Mouse (Mus musculus): ENCODE measurements around the gene Gipc2. TPM values are rescaled to one million over a fixed set of nuclear protein-coding genes. Genes with fewer than 3 reads are reported as not detected.
"Not testable (repeated sequence)": the region's sequence is repeated elsewhere in the genome, so short reads cannot be mapped to it uniquely, and the experiment has no call there.

Gene Gipc2
- polyA plus RNA-seq, 1 experiment from 2014 or later: 4.2 TPM

- 67% methylated on average over 3 of the region's 3 CpGs for WGBS
- no peak for ATAC-seq (replicated peaks; ENCODE audit: insufficient number of reproducible peaks, low FRiP score, low TSS enrichment, low read depth)
- no peaks in the 10 kb centered on the region for H3K4me1 ChIP-seq (ENCODE audit: control insufficient read depth, insufficient read depth, low read length)
These were observed 16.2 kb downstream of the Gipc2 start for GRCm38 (mm10) chr3:152149863-152150262.

GRCm38 (mm10) chr3:152149449-152149848 is 16.6 kb downstream of the Gipc2 start:
- H3K4me2 ChIP-seq (ENCODE audit: low read depth, low read length): no peak overlapping the region
- H3K27me3 ChIP-seq (ENCODE audit: control insufficient read depth, insufficient read depth, low read length): no peaks in the 10 kb centered on the region
- H3K9ac ChIP-seq (replicated peaks; ENCODE audit: low read length): no peak overlapping the region
- no peak overlapping the region for H3K4me3 ChIP-seq (ENCODE audit: low read depth, low read length)
- H3K9me3 ChIP-seq (replicated peaks; ENCODE audit: control insufficient read depth, low read length): no peaks in the 10 kb centered on the region
- no peak for ATAC-seq (replicated peaks; ENCODE audit: insufficient number of reproducible peaks, low FRiP score, low TSS enrichment, low read depth)
- WGBS: 78% methylated on average over 7 of the region's 7 CpGs
- H3K36me3 ChIP-seq (replicated peaks; ENCODE audit: control insufficient read depth, insufficient read depth, low read depth, low read length): no peaks in the 10 kb centered on the region
- H3K4me1 ChIP-seq (ENCODE audit: control insufficient read depth, insufficient read depth, low read length): no peaks in the 10 kb centered on the region
- H3K27ac ChIP-seq (replicated peaks; ENCODE audit: low read depth, low read length): no peak overlapping the region
- DNase-seq (ENCODE audit: low spot score): no peak

More at GRCm38 (mm10) chr3:152149863-152150262, 16.2 kb downstream of the Gipc2 start:
- Histone ChIP-seq H3K9ac (replicated peaks; ENCODE audit: low read length) (no peak overlapping the region), H3K27ac (replicated peaks; ENCODE audit: low read depth, low read length) (no peak overlapping the region), H3K4me2 (ENCODE audit: low read depth, low read length) (no peak overlapping the region), H3K4me3 (ENCODE audit: low read depth, low read length) (no peak overlapping the region), H3K27me3 (ENCODE audit: control insufficient read depth, insufficient read depth, low read length) (no peaks in the 10 kb centered on the region), H3K9me3 (replicated peaks; ENCODE audit: control insufficient read depth, low read length) (no peaks in the 10 kb centered on the region), H3K36me3 (replicated peaks; ENCODE audit: control insufficient read depth, insufficient read depth, low read depth, low read length) (no peaks in the 10 kb centered on the region)
- DNase-seq (ENCODE audit: low spot score): no peak

GRCm38 (mm10) chr3:152147085-152147831 is 18.8 kb downstream of the Gipc2 start:
- no peak for ATAC-seq (replicated peaks; ENCODE audit: insufficient number of reproducible peaks, low FRiP score, low TSS enrichment, low read depth)

GRCm38 (mm10) chr3:152145186-152145585 is 20.8 kb downstream of the Gipc2 start:
- Histone ChIP-seq H3K36me3 (replicated peaks; ENCODE audit: control insufficient read depth, insufficient read depth, low read depth, low read length) (no peaks in the 10 kb centered on the region), H3K4me2 (ENCODE audit: low read depth, low read length) (no peak overlapping the region), H3K27ac (replicated peaks; ENCODE audit: low read depth, low read length) (no peak overlapping the region), H3K4me1 (ENCODE audit: control insufficient read depth, insufficient read depth, low read length) (no peaks in the 10 kb centered on the region), H3K4me3 (ENCODE audit: low read depth, low read length) (no peak overlapping the region), H3K27me3 (ENCODE audit: control insufficient read depth, insufficient read depth, low read length) (no peaks in the 10 kb centered on the region), H3K9me3 (replicated peaks; ENCODE audit: control insufficient read depth, low read length) (no peaks in the 10 kb centered on the region), H3K9ac (replicated peaks; ENCODE audit: low read length) (no peak overlapping the region)
- ATAC-seq (replicated peaks; ENCODE audit: insufficient number of reproducible peaks, low FRiP score, low TSS enrichment, low read depth) (no peak), DNase-seq (ENCODE audit: low spot score) (no peak)
- 62% methylated on average over 2 of the region's 2 CpGs for WGBS

More at GRCm38 (mm10) chr3:152147085-152147831, 18.8 kb downstream of the Gipc2 start:
- H3K4me1 ChIP-seq (ENCODE audit: control insufficient read depth, insufficient read depth, low read length): no peaks in the 10 kb centered on the region
- H3K36me3 ChIP-seq (replicated peaks; ENCODE audit: control insufficient read depth, insufficient read depth, low read depth, low read length): no peaks in the 10 kb centered on the region
- H3K4me2 ChIP-seq (ENCODE audit: low read depth, low read length): no peak overlapping the region
- H3K9me3 ChIP-seq (replicated peaks; ENCODE audit: control insufficient read depth, low read length): no peaks in the 10 kb centered on the region
- no peaks in the 10 kb centered on the region for H3K27me3 ChIP-seq (ENCODE audit: control insufficient read depth, insufficient read depth, low read length)
- no peak overlapping the region for H3K9ac ChIP-seq (replicated peaks; ENCODE audit: low read length)
- DNase-seq (ENCODE audit: low spot score): no peak
- no peak overlapping the region for H3K4me3 ChIP-seq (ENCODE audit: low read depth, low read length)
- no peak overlapping the region for H3K27ac ChIP-seq (replicated peaks; ENCODE audit: low read depth, low read length)
- WGBS: 68% methylated on average over 12 of the region's 12 CpGs

- no peaks in the 10 kb centered on the region for H3K9me3 ChIP-seq (replicated peaks; ENCODE audit: control insufficient read depth, low read length)
These were observed 22.9 kb downstream of the Gipc2 start for GRCm38 (mm10) chr3:152142989-152143695.

GRCm38 (mm10) chr3:152142146-152142545 is 23.9 kb downstream of the Gipc2 start:
- ATAC-seq (replicated peaks; ENCODE audit: insufficient number of reproducible peaks, low FRiP score, low TSS enrichment, low read depth) (no peak), DNase-seq (ENCODE audit: low spot score) (no peak)
- H3K27me3 ChIP-seq (ENCODE audit: control insufficient read depth, insufficient read depth, low read length): no peaks in the 10 kb centered on the region
- H3K4me1 ChIP-seq (ENCODE audit: control insufficient read depth, insufficient read depth, low read length): no peaks in the 10 kb centered on the region
- no peaks in the 10 kb centered on the region for H3K9me3 ChIP-seq (replicated peaks; ENCODE audit: control insufficient read depth, low read length)
- no peak overlapping the region for H3K27ac ChIP-seq (replicated peaks; ENCODE audit: low read depth, low read length)
- 69% methylated on average over 3 of the region's 3 CpGs for WGBS
- H3K36me3 ChIP-seq (replicated peaks; ENCODE audit: control insufficient read depth, insufficient read depth, low read depth, low read length): no peaks in the 10 kb centered on the region
- no peak overlapping the region for H3K4me3 ChIP-seq (ENCODE audit: low read depth, low read length)
- H3K9ac ChIP-seq (replicated peaks; ENCODE audit: low read length): no peak overlapping the region
- H3K4me2 ChIP-seq (ENCODE audit: low read depth, low read length): no peak overlapping the region

More at GRCm38 (mm10) chr3:152142989-152143695, 22.9 kb downstream of the Gipc2 start:
- DNase-seq (ENCODE audit: low spot score) (no peak), ATAC-seq (replicated peaks; ENCODE audit: insufficient number of reproducible peaks, low FRiP score, low TSS enrichment, low read depth) (no peak)
- H3K4me3 ChIP-seq (ENCODE audit: low read depth, low read length): no peak overlapping the region
- no peak overlapping the region for H3K9ac ChIP-seq (replicated peaks; ENCODE audit: low read length)
- no peaks in the 10 kb centered on the region for H3K36me3 ChIP-seq (replicated peaks; ENCODE audit: control insufficient read depth, insufficient read depth, low read depth, low read length)
- 75% methylated on average over 6 of the region's 6 CpGs for WGBS
- no peaks in the 10 kb centered on the region for H3K4me1 ChIP-seq (ENCODE audit: control insufficient read depth, insufficient read depth, low read length)
- no peak overlapping the region for H3K27ac ChIP-seq (replicated peaks; ENCODE audit: low read depth, low read length)
- H3K4me2 ChIP-seq (ENCODE audit: low read depth, low read length): no peak overlapping the region
- H3K27me3 ChIP-seq (ENCODE audit: control insufficient read depth, insufficient read depth, low read length): no peaks in the 10 kb centered on the region

GRCm38 (mm10) chr3:152139308-152139707 is 26.7 kb downstream of the Gipc2 start:
- not testable (repeated sequence) for H3K36me3 ChIP-seq (replicated peaks; ENCODE audit: control insufficient read depth, insufficient read depth, low read depth, low read length); H3K9me3 ChIP-seq (replicated peaks; ENCODE audit: control insufficient read depth, low read length); H3K9ac ChIP-seq (replicated peaks; ENCODE audit: low read length); ATAC-seq (replicated peaks; ENCODE audit: insufficient number of reproducible peaks, low FRiP score, low TSS enrichment, low read depth); H3K4me2 ChIP-seq (ENCODE audit: low read depth, low read length); H3K4me1 ChIP-seq (ENCODE audit: control insufficient read depth, insufficient read depth, low read length); H3K4me3 ChIP-seq (ENCODE audit: low read depth, low read length); H3K27me3 ChIP-seq (ENCODE audit: control insufficient read depth, insufficient read depth, low read length); DNase-seq (ENCODE audit: low spot score); H3K27ac ChIP-seq (replicated peaks; ENCODE audit: low read depth, low read length)
- 85% methylated on average over 3 of the region's 3 CpGs for WGBS

GRCm38 (mm10) chr3:152136106-152136505 is 29.9 kb downstream of the Gipc2 start:
- not testable (repeated sequence) for H3K4me1 ChIP-seq (ENCODE audit: control insufficient read depth, insufficient read depth, low read length); H3K9me3 ChIP-seq (replicated peaks; ENCODE audit: control insufficient read depth, low read length); H3K4me3 ChIP-seq (ENCODE audit: low read depth, low read length); H3K27ac ChIP-seq (replicated peaks; ENCODE audit: low read depth, low read length); DNase-seq (ENCODE audit: low spot score); ATAC-seq (replicated peaks; ENCODE audit: insufficient number of reproducible peaks, low FRiP score, low TSS enrichment, low read depth); H3K27me3 ChIP-seq (ENCODE audit: control insufficient read depth, insufficient read depth, low read length); H3K4me2 ChIP-seq (ENCODE audit: low read depth, low read length); H3K9ac ChIP-seq (replicated peaks; ENCODE audit: low read length); H3K36me3 ChIP-seq (replicated peaks; ENCODE audit: control insufficient read depth, insufficient read depth, low read depth, low read length)
- WGBS: 92% methylated on average over 16 of the region's 16 CpGs

Measured in embryonic facial prominence, embryonic 11.5 days (tissue).